Mouse (Mus musculus) cortical plate, adult 2 months (tissue): ENCODE data around the gene Gm49388.

Source experiments
- CTCF ChIP-seq: fragments of 200-500 bp; IDR thresholded peaks from 2 replicates; pipeline ENCODE4 v1.5.1; 2011; ENCODE audit warnings: mild to moderate bottlenecking, control low read depth, low read length; ENCODE audit not compliant: insufficient read depth; ENCODE audit errors: extremely low read depth
- POLR2A ChIP-seq: fragments of 200-500 bp; IDR thresholded peaks from 2 replicates; pipeline ENCODE4 v1.6.1; 2011; ENCODE audit warnings: mild to moderate bottlenecking, low read length, control low read depth; ENCODE audit not compliant: insufficient read depth; ENCODE audit errors: extremely low read depth

DNA sequence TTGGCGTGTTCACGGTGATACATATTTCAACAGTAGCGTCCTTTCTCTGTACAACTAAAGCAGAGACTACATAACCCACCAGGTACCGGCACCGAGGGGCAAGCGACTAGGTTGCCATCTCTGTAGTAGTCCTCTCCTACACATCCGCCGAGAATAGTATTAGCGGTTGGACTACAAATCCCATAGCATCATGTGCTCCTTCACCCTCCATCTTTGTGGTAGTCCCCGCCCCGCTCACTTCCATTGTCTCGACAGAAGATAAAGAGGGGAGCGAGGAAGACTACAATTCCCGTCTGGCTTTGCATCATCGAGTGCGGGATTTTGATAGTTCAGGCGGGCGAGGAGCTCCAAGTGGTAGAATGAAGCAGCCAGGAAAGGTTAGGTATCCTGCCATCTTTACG lies 40.2 kb upstream of the Gm49388 start:
- no peak for TF ChIP-seq CTCF
- peak; percentile 63; the same call in 1 of the 2 replicates for TF ChIP-seq POLR2A
